Mouse (Mus musculus) hindbrain, embryonic 16.5 days (tissue): ENCODE data around the gene Sirpb1b. TPM values are rescaled to one million over a fixed set of nuclear protein-coding genes. Genes with fewer than 3 reads are reported as not detected.
"Not testable (repeated sequence)": the region's sequence is repeated elsewhere in the genome, so short reads cannot be mapped to it uniquely, and the experiment has no call there.

Source experiments
- ATAC-seq: fragments of 200-750 bp; cut with Nextera tagmentation; 2 replicates; pipeline ENCODE4 v1.8.0; 2017; ENCODE audit warnings: moderate TSS enrichment, moderate library complexity
- H3K27ac ChIP-seq: fragments of 300-500 bp; sonication (generic); 2 replicates; pipeline ENCODE4 v1.5.1; 2014; ENCODE audit warnings: low read depth, mild to moderate bottlenecking, control low read depth, low read length, moderate library complexity
- H3K27me3 ChIP-seq: fragments of 300-500 bp; sonication (generic); replicated peaks from 2 replicates; pipeline ENCODE4 v1.6.1; 2014; ENCODE audit warnings: low read length; ENCODE audit not compliant: control insufficient read depth, insufficient read depth
- H3K36me3 ChIP-seq: fragments of 300-500 bp; sonication (generic); 2 replicates; pipeline ENCODE4 v1.6.1; 2014; ENCODE audit warnings: mild to moderate bottlenecking, low read length, moderate library complexity, mixed read lengths; ENCODE audit not compliant: control insufficient read depth, insufficient read depth
- H3K4me1 ChIP-seq: fragments of 300-500 bp; sonication (generic); 2 replicates; pipeline ENCODE4 v1.6.1; 2014; ENCODE audit warnings: low read depth, low read length; ENCODE audit not compliant: control insufficient read depth, insufficient read depth
- H3K4me2 ChIP-seq: fragments of 300-500 bp; sonication (generic); 2 replicates; pipeline ENCODE4 v1.6.1; 2014; ENCODE audit warnings: mild to moderate bottlenecking, low read length, control low read depth, moderate library complexity
- H3K4me3 ChIP-seq: fragments of 300-500 bp; sonication (generic); 2 replicates; pipeline ENCODE4 v1.5.1; 2014; ENCODE audit warnings: mild to moderate bottlenecking, low read length, control low read depth, moderate library complexity
- H3K9ac ChIP-seq: fragments of 300-500 bp; sonication (generic); 2 replicates; pipeline ENCODE4 v1.6.1; 2014; ENCODE audit warnings: low read depth, mild to moderate bottlenecking, control low read depth, low read length, moderate library complexity
- H3K9me3 ChIP-seq: fragments of 300-500 bp; sonication (generic); 2 replicates; pipeline ENCODE4 v1.6.1; 2014; ENCODE audit warnings: mild to moderate bottlenecking, low read length, moderate library complexity; ENCODE audit not compliant: control insufficient read depth
- WGBS: fragments of 180-500 bp; shearing (Covaris S2); extraction: QIAGEN DNeasy Blood & Tissue Kit; methylation state at CpG from one replicate; pipeline ENCODE4 v1.1.7; 2014; 5-methylcytosine and 5-hydroxymethylcytosine counted together
- polyA plus RNA-seq: library from polyadenylated mRNA; unstranded; fragments of >200 nt; fragmentation: Nextera tagmentation; extraction: Ambion mirVana; gene quantifications from 2 replicates; pipeline ENCODE4 v1.2.1, GENCODE M21; 2015

Sirpb1b gene
- not detected in 2 replicates for polyA plus RNA-seq

GRCm38 (mm10) chr3:15574887-15575286 lies at the start of gene Sirpb1b:
Gene Sirpb1b (minus strand): TSS chr3:15575065.
- not testable (repeated sequence) for H3K27me3 ChIP-seq, H3K36me3 ChIP-seq, H3K4me2 ChIP-seq, H3K9me3 ChIP-seq, ATAC-seq, H3K4me1 ChIP-seq, H3K4me3 ChIP-seq, H3K27ac ChIP-seq, H3K9ac ChIP-seq
- WGBS, result no CpG with 5 or more reads among the region's 1 CpGs

GRCm38 (mm10) chr3:15590377-15591117 lies 15.7 kb upstream of the Sirpb1b start:
- 92% methylated on average over 2 of the region's 2 CpGs for WGBS
- H3K9ac ChIP-seq, H3K36me3 ChIP-seq, H3K27me3 ChIP-seq, H3K4me2 ChIP-seq, H3K27ac ChIP-seq, H3K4me3 ChIP-seq, H3K4me1 ChIP-seq, H3K9me3 ChIP-seq, ATAC-seq: not testable (repeated sequence)

DNA sequence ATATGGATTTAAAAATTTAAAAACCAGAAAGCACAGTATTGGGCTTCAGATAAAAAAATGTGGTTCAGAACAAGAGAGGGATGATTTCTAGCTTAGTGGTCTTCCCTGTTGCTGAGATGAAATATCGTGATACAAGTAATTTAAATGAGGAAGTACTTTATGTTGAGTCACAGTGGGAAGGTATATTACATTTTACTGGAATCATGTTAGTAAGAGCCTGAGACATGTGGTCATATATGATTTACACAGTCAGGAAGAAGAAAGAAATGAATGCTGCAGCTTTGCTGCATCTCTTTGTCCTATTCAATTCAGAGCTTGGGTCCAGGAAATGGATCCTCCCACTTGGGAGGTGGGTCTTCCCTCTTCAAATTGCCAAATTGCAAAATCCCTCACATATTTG lies 11.8 kb upstream of the Sirpb1b start:
- H3K9ac ChIP-seq, H3K36me3 ChIP-seq, H3K4me2 ChIP-seq, ATAC-seq, H3K4me3 ChIP-seq, H3K4me1 ChIP-seq, H3K27ac ChIP-seq, H3K27me3 ChIP-seq: not testable (repeated sequence)
- H3K9me3 ChIP-seq, result peaks cover 13% of the 10 kb centered on the region; the same call in 1 of the 2 replicates
- 79% methylated on average over 1 of the region's 1 CpGs for WGBS

- Histone ChIP-seq H3K36me3 (no peaks in the 10 kb centered on the region), H3K4me1 (no peaks in the 10 kb centered on the region), H3K4me2 (no peak overlapping the region), H3K27ac (no peak overlapping the region), H3K9me3 (peaks cover 13% of the 10 kb centered on the region; the same call in 1 of the 2 replicates), H3K4me3 (no peak overlapping the region), H3K9ac (no peak overlapping the region), H3K27me3 (no peaks in the 10 kb centered on the region)
- no peak for ATAC-seq
- WGBS, result 87% methylated on average over 1 of the region's 1 CpGs
Observed at GRCm38 (mm10) chr3:15583452-15583851, 8.6 kb upstream of the Sirpb1b start.

DNA sequence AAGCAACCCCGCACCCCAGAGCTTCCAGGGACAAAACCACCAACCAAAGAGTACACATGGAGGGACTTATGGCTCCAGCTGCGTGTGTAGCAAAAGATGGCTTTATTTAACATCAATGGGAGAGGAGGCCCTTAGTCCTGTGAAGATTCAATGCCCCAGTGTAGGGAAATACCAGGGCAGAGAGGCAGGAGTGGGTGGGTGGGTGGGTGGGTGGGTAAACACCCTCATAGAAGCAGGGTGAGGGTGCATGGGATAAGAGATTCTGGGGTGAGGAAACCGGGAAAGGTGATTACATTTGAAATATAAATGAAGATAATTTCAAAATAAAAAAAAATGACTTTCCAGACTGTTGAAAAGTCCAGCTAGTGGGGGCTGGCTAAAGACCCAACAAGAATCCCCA lies 8.1 kb upstream of the Sirpb1b start:
- WGBS, result 86% methylated on average over 3 of the region's 3 CpGs
- not testable (repeated sequence) for H3K27me3 ChIP-seq, H3K27ac ChIP-seq, ATAC-seq, H3K9ac ChIP-seq, H3K4me1 ChIP-seq, H3K4me2 ChIP-seq, H3K36me3 ChIP-seq, H3K4me3 ChIP-seq
- H3K9me3 ChIP-seq, result peaks cover 13% of the 10 kb centered on the region; the same call in 1 of the 2 replicates

GRCm38 (mm10) chr3:15576466-15576865 lies 1.6 kb upstream of the Sirpb1b start:
- not testable (repeated sequence) for H3K9me3 ChIP-seq, H3K4me1 ChIP-seq

DNA sequence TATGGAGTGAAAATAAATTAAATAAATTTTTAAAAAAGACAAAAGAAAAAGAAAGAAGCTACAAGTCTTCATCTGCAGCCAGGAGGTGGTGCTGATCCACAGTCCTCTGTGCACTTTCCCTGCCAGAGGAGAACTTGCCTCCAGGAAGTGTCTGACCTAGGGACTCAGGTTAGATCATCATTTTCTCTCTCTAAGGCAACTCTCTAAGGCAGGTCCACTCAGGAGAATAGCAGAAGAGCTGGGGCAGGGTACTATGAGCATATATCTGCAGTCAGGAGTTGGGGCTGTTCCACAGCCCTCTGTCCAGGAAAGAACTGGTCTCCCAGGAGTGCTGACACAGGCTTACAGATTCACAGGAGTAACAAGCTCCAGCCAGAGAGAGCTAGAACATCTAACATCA lies 46.3 kb downstream of the Sirpb1b start:
- Histone ChIP-seq H3K9me3 (peaks cover 2% of the 10 kb centered on the region; the same call in 1 of the 2 replicates), H3K27me3 (no peaks in the 10 kb centered on the region), H3K27ac (no peak overlapping the region), H3K36me3 (no peaks in the 10 kb centered on the region), H3K4me3 (no peak overlapping the region), H3K4me1 (no peaks in the 10 kb centered on the region), H3K4me2 (no peak overlapping the region), H3K9ac (no peak overlapping the region)
- no peak for ATAC-seq

More at GRCm38 (mm10) chr3:15576466-15576865, 1.6 kb upstream of the Sirpb1b start:
- not testable (repeated sequence) for H3K27me3 ChIP-seq, H3K9ac ChIP-seq, H3K4me3 ChIP-seq, H3K27ac ChIP-seq, ATAC-seq, H3K36me3 ChIP-seq, H3K4me2 ChIP-seq

DNA sequence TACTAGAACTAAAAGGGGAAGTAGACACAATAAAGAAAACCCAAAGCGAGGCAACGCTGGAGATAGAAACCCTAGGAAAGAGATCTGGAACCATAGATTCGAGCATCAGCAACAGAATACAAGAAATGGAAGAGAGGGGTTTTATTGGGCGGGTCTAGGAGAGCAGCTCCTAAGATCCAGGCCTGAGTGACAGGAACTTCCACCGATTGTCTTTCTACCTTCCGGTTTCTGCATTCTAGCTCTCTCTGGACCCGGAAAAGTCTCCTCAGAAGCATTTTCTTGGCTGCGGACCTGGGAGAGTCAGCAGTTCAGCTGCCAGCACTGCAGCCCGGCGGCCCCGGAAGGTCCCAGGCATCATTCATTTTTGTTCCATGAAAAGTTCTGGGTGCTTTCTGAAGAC lies 61.3 kb downstream of the Sirpb1b start:
- 89% methylated on average over 9 of the region's 11 CpGs for WGBS
- not testable (repeated sequence) for H3K4me2 ChIP-seq, H3K36me3 ChIP-seq, H3K9me3 ChIP-seq, H3K27me3 ChIP-seq, ATAC-seq, H3K4me3 ChIP-seq, H3K9ac ChIP-seq, H3K4me1 ChIP-seq, H3K27ac ChIP-seq

GRCm38 (mm10) chr3:15507792-15508321 lies 67.0 kb downstream of the Sirpb1b start:
- not testable (repeated sequence) for H3K4me1 ChIP-seq, H3K4me3 ChIP-seq, H3K9me3 ChIP-seq, ATAC-seq, H3K9ac ChIP-seq, H3K27me3 ChIP-seq, H3K27ac ChIP-seq, H3K4me2 ChIP-seq, H3K36me3 ChIP-seq
- 85% methylated on average over 3 of the region's 3 CpGs for WGBS
